Mouse (Mus musculus): Measurements from ENCODE around the gene Nrg3.
"Not testable (repeated sequence)": the region's sequence is repeated elsewhere in the genome, so short reads cannot be mapped to it uniquely, and the experiment has no call there.

The Nrg3 gene

DNA sequence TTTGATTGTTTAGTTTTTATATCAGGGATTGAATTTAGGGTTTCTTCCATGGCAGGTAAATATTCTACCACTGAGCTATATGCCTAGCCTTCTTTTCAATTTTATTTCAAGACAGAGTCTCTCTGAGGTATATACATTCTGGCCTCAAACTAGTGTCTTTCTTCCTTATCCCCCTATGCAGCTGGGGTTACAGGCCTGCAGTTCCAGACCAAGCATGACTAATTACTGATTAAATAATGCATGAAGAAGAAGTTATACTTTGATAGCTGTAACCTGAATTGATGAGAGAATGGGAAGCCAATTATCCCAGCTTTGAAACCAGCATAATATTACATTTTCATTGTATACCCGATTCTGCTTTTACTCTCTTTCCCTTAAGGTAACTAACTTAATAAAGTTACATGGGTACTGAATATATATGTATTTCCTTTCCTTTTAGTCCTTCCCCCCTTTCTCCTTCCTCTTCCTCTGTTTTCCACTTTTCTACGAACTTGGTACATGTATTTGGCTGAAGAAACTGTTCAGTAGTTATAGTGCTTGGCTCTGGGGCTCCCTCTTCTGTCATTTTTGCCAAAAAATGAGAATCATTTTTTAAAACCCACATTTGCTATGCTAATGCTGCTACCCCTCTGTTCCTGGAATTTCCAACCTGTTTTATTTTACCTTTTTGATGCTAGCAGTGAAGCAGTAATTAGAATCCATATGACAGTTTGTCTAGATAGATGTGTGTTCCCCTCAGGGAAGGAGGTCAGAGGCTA lies 843.8 kb downstream of the Nrg3 start:
- no peak for DNase-seq (ENCODE audit: low spot score in 2 of 2)

GRCm38 (mm10) chr14:38616969-38617368 lies 855.9 kb downstream of the Nrg3 start:
- DNase-seq (ENCODE audit: low spot score in 2 of 2): no peak

DNA sequence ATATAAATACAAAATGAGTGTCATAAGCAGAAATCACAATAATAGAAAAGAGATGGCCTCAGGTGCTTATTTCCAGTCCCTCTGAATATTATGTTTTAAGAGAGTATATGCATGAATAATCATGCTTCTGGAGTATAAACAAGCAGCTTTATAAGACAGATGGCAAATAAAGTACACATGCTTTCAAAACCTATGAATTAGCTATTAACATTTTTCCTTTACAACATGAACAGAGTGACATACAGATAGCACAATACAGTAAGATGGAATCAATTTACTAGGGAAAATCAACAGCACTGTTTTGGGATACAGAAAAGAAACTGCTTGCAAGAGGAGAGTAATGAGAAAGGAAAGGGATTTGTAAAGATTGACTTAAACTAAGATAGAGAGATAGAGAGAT lies 875.2 kb downstream of the Nrg3 start:
- no peak for DNase-seq (ENCODE audit: low spot score in 2 of 2)

GRCm38 (mm10) chr14:38594297-38594696 lies 878.6 kb downstream of the Nrg3 start:
- DNase-seq (ENCODE audit: low spot score in 2 of 2): no peak

- no peak for DNase-seq (ENCODE audit: low spot score in 2 of 2)
Measured at GRCm38 (mm10) chr14:38576796-38577195, 896.1 kb downstream of the Nrg3 start.

DNA sequence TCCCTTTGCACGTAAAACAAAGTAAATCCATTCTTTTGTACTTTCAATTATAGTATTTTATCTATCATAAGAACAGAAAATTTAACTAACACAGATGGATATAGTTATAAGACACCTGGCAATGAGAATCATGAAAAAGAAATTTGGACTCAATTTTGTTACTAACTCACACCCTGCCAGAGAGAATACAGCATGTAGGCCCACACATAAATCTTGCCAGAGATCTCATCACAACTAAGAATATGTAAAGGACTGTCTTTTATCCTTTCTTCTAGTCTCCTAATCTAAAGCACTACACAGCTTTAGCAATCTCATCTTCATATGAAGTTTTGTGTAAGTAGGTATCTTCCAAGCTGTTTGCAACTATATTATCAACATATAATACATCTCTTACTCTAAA lies 904.7 kb downstream of the Nrg3 start:
- no peak for DNase-seq (ENCODE audit: low spot score in 2 of 2)

DNA sequence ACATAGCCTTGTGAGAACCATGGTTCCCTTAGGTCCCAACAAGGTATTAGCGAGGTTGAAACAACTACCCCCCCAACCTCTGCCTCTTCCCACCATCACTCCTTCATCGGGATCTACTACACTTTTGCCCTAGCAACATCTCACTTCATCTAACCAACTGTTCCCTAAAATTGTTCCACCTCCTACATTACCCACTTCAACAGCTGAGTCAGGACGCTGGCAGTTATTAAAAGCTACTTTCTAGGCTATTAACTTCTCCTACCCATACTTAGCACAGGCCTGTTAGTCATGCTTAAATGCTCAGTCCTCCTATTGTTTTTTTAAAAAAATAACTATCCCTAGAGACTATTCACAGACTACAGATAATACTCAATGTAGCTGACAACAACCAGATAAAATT lies 906.7 kb downstream of the Nrg3 start:
- DNase-seq (ENCODE audit: low spot score in 2 of 2): no peak

DNA sequence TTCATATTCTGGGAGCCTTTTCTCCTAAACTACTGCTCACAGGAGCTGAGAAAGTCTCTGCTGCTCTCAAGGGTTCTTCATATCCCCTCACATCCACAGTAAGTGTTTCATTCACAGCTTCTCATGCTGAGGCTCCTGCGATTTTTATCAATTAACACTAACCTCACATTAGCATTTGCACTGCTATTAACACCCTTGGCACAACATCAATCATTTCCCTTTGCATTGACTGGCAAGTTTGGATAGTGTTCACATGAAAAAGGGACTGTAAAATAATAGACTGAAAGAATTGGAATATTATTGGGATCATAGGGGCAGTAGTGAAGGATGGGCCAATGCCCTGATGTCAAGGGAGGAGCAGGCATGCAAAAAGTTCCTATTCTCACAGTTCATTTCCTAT lies 918.3 kb downstream of the Nrg3 start:
- DNase-seq (ENCODE audit: low spot score in 2 of 2): no peak

- DNase-seq (ENCODE audit: low spot score in 2 of 2): no peak
Measured at GRCm38 (mm10) chr14:38547257-38547656, 925.6 kb downstream of the Nrg3 start.

- no peak for DNase-seq (ENCODE audit: low spot score in 2 of 2)
Measured at GRCm38 (mm10) chr14:38535181-38535580, 937.7 kb downstream of the Nrg3 start.

DNA sequence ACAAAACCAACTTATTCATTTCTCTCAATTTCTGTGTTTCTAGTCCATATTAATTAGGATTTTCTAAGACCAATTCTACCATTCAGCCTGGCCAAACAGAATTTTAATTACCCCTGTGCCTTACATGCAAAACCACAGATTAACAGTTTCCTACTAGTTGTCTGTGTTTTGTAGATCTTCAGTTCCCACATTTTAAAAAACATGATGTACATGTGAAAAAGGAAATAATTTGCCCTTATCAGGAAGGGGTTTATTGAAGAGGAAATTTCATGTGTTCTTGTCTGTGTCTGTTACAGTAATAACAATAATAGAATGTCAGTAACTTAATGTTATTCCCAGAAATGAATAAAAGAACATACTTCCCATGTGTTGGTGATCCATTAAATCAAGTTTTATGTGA lies 939.4 kb downstream of the Nrg3 start:
- no peak for DNase-seq (ENCODE audit: low spot score in 2 of 2)

DNA sequence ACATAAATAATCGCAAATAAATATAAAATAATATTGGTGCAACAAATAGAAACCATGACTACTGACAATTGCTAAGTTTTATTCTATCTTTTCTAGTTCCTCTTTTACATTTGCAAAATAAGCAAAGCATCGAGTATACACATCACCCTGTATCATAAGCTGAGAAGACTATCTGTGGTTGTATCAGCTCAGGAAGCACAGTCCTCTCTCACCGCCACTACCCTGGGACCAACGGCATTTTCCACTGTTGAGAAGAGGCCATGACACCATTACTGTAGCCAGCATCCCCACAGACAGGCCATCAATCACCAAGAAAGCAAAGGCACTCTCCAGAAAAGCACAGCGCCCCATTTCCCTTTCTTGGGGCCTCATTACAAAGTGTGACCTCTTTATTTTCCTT lies 956.7 kb downstream of the Nrg3 start:
- DNase-seq (ENCODE audit: low spot score in 2 of 2): no peak

GRCm38 (mm10) chr14:38509016-38509415 lies 963.9 kb downstream of the Nrg3 start:
- no peak for DNase-seq (ENCODE audit: low spot score in 2 of 2)

DNA sequence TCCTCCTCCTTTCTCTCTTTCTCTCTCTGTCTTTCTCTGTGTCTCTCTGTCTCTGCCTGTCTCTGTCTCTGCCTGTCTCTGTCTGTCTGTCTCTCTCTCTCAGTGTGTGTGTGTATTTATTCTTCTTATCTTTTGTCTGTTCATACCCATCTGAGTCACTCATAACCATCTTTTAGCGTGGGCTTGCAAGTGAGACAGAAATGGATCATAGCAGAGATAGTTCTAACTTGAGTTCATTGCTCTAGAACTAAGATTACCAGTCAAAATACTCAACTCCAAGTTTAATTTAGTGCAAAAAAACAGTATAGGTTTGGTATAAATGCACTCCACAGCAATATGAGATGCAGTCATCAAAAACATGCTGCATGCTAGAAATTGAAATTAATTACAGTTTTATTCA lies 977.9 kb downstream of the Nrg3 start:
- no peak for DNase-seq (ENCODE audit: low spot score in 2 of 2)

DNA sequence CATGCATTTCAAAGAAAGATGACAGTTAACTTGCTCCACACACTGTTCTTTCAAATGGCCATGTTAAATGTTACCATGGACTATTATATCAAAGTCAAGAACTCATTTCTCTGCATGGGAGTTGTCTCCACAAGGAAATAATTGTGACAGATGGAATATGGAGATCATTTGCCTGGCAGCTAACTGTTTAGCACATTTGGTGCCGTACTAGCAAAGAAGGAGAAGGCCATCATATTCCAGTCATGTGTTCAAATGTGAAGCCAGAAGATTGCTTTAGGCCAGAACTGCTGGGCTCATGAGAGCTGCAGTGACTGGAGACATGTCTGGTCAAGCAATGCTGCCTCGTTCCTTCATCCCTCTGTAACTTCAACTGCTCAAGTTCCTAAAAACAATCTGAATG lies 1025.8 kb downstream of the Nrg3 start:
- DNase-seq (ENCODE audit: low spot score in 2 of 2): no peak

- DNase-seq (ENCODE audit: low spot score in 2 of 2): no peak
Measured at GRCm38 (mm10) chr14:38444788-38445187, 1028.1 kb downstream of the Nrg3 start.

DNA sequence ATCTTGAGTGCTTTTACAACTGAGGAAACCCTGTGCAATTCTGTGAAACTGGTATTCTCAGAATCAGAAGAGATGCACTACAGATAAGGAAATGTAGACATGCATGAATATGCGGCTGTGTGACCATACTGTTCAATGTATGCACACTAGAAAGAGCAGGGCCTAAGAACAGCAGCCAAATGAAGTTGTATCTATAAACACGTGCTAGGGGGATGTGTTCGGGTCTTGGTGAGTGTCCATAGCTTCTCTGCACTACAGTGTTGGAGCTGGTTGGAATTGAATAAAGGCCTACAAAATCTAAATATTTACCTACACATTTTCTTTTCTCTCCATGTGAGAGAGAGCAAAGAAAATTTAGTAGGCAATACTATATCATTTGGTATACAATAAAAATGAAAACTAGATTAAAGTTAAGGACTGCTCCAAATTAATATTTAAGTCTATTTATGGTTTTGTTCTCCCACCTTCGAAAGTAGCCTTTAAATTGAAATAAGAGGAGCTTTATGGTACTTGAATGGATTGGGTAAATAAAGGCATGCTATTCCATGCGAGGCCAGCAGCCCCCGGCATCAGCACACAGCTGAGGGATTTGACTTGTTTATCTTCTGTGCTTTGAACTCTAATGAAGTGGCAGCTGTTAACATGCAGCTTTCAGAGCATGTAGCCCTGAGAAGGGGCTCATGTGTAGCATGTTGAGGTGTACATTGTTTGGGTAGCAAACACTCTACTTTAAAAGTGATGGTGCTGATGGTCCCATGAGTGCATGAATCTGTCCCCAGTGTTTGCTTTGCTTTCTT lies 1038.9 kb downstream of the Nrg3 start:
- no peak for DNase-seq (ENCODE audit: low spot score in 2 of 2)

GRCm38 (mm10) chr14:38374660-38375059 lies 1098.2 kb downstream of the Nrg3 start:
- no peak for DNase-seq (ENCODE audit: low spot score in 2 of 2)

DNA sequence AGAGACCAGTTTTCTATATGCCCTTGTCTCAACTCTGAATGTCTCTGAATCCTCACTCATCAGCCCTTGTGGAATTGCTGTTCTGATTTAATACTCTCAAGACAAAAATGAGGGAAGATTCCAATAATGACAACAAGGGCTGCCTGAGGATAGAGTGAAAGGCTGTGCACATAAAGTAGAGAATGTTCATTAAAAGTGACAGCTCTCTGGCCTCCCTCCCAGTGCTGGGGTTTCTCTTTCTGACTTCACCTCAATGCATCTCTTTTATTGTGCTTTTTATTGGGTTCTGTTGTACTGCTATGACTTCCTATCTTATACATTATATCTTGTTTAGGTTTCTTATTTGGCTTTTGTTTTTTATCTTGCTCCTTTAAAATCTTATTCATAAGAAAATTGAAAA lies 1131.9 kb downstream of the Nrg3 start:
- DNase-seq (ENCODE audit: low spot score in 2 of 2): no peak

DNA sequence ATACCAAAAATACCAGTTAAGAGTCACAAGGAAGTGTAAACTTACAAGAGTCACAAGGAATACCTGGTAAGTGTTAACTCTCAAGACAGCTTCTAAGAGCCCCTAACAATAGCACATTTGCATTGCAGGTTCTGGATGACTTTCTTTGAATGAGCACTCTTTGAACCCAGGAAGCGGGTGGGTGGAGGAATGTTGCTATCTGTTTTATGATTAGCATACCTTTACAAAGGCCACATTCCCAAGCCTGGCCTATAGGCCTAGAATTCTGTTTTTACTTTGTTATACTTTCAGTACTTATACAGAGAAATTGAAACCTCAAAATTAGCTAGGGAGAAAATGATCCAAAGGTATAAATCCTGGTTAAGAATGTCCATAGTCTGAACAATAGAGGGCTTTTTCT lies 1150.0 kb downstream of the Nrg3 start:
- not testable (repeated sequence) for DNase-seq (ENCODE audit: low spot score in 2 of 2)

- no peak for DNase-seq (ENCODE audit: low spot score in 2 of 2)
Measured at GRCm38 (mm10) chr14:38320619-38321340, 1152.1 kb downstream of the Nrg3 start.

Measured in heart, adult 9 months (tissue).